ENCODE assay signal across 9 mouse cellular contexts in the genomic region with DNA sequence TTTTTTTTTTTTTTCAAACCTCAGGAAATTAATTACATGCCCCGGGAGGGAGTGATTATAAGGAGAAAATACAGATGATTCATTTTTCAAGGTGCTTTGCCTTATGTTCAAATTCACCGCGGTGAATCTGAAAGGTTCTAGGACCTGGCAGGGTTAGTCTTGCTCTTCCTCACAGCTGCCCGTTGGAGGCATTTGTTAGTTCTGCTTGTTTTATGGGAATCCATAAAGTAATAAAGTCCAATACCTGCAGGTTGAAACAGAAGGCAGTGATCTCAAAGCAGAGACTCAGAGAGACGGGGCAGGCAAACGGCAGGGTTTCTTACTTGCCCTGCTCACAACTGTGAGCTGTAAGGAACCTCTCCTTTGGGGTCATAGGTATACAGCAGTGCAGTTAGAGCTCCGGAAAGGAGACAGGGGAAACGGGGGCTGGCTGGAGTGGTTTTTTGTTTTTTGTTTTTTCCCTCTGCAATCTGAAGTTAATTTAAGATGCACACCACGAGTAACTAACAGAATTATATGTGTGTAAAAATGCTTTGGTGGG. TPM values are rescaled to one million over a fixed set of nuclear protein-coding genes. Genes with fewer than 3 reads are reported as not detected.
DNase-seq lines count a peak whose midpoint lies in the region; ATAC-seq and TF ChIP-seq lines count a peak whose summit lies in the region.
"Had no signal": no experiment of that assay in that cellular context is flagged by ENCODE, and none has a peak within 500 bp of the region (broad histone marks: within the 10 kb centered on the region; RNA-seq: fewer than 3 reads in every experiment).

No protein-coding gene starts in this region.

- H3K27ac ChIP-seq in kidney, embryonic 14.5 days (ENCODE audit: low read depth, low read length) = no peak overlapping the region
- no peak overlapping the region for H3K27ac ChIP-seq in embryonic facial prominence, embryonic 11.5 days (replicated peaks; ENCODE audit: low read depth, low read length)
- H3K27ac ChIP-seq in embryonic fibroblast, embryonic 13.5 days (ENCODE audit: insufficient read depth, low read length) = peak overlapping the region; percentile 66
- H3K27ac ChIP-seq in macrophage = no peak overlapping the region
- H3K27ac ChIP-seq: liver, embryonic 15.5 days; midbrain, embryonic 15.5 days had no signal

- H3K79me2 ChIP-seq in macrophage (ENCODE audit: inconsistent target) = no peaks in the 10 kb centered on the region

- H3K9ac ChIP-seq in kidney, embryonic 14.5 days (ENCODE audit: low read depth, low read length) = no peak overlapping the region
- H3K9ac ChIP-seq in embryonic facial prominence, embryonic 11.5 days (replicated peaks; ENCODE audit: low read length) = no peak overlapping the region
- H3K9ac ChIP-seq: liver, embryonic 15.5 days; midbrain, embryonic 15.5 days had no signal

- no peak for ATAC-seq in kidney, embryonic 14.5 days (ENCODE audit: low FRiP score, low TSS enrichment)
- no peak for ATAC-seq in embryonic facial prominence, embryonic 11.5 days (replicated peaks; ENCODE audit: insufficient number of reproducible peaks, low FRiP score, low TSS enrichment, low read depth)
- ATAC-seq: midbrain, embryonic 15.5 days had no signal

- H3K27me3 ChIP-seq in kidney, embryonic 14.5 days (ENCODE audit: control insufficient read depth, insufficient read depth, low read length) = no peaks in the 10 kb centered on the region
- no peaks in the 10 kb centered on the region for H3K27me3 ChIP-seq in embryonic facial prominence, embryonic 11.5 days (ENCODE audit: control insufficient read depth, insufficient read depth, low read length)
- H3K27me3 ChIP-seq: midbrain, embryonic 15.5 days had no signal

- H3K4me2 ChIP-seq in kidney, embryonic 14.5 days (replicated peaks; ENCODE audit: low read depth, low read length) = peak overlapping the region; percentile 15; the same call in 1 of the 2 replicates
- H3K4me2 ChIP-seq in embryonic facial prominence, embryonic 11.5 days (ENCODE audit: low read depth, low read length) = no peak overlapping the region
- H3K4me2 ChIP-seq: liver, embryonic 15.5 days; midbrain, embryonic 15.5 days had no signal

- H3K4me3 ChIP-seq in kidney, embryonic 14.5 days (ENCODE audit: low read length) = no peak overlapping the region
- no peak overlapping the region for H3K4me3 ChIP-seq in embryonic facial prominence, embryonic 11.5 days (ENCODE audit: low read depth, low read length)
- no peak overlapping the region; the same call in 1 of the 2 replicates for H3K4me3 ChIP-seq in embryonic fibroblast, embryonic 13.5 days (ENCODE audit: insufficient read depth, low read length)
- peak overlapping the region; percentile 25; the same call in 1 of the 2 replicates for H3K4me3 ChIP-seq in macrophage (ENCODE audit: inconsistent target)
- H3K4me3 ChIP-seq: liver, embryonic 15.5 days; midbrain, embryonic 15.5 days had no signal

- WGBS in kidney, embryonic 14.5 days = 28% methylated on average over 9 of the region's 9 CpGs
- 54% methylated on average over 9 of the region's 9 CpGs for WGBS in embryonic facial prominence, embryonic 11.5 days
- 12% methylated on average over 9 of the region's 9 CpGs for WGBS in macrophage (ENCODE audit: missing documents)

- no peaks in the 10 kb centered on the region for H3K9me3 ChIP-seq in kidney, embryonic 14.5 days (ENCODE audit: control insufficient read depth, low read length)
- H3K9me3 ChIP-seq in embryonic facial prominence, embryonic 11.5 days (replicated peaks; ENCODE audit: control insufficient read depth, low read length) = no peaks in the 10 kb centered on the region
- H3K9me3 ChIP-seq: liver, embryonic 15.5 days; midbrain, embryonic 15.5 days had no signal

- TF ChIP-seq CTCF in embryonic fibroblast, embryonic 13.5 days (IDR thresholded peaks at IDR 0.05; ENCODE audit: borderline replicate concordance, insufficient read depth, low read length) = no peak

- DNase-seq in kidney, adult 11 months = no peak
- DNase-seq in embryonic facial prominence, embryonic 11.5 days (ENCODE audit: low spot score) = peak; percentile 22
- DNase-seq in frontal cortex, postnatal 14 days (ENCODE audit: low spot score in 2 of 2) = no peak
- DNase-seq in layer of hippocampus, adult 9-11 months = no peak

- no peak for TF ChIP-seq POLR2A in embryonic fibroblast, embryonic 13.5 days (IDR thresholded peaks at IDR 0.05; ENCODE audit: low read depth, low read length)

- no peaks in the 10 kb centered on the region for H3K4me1 ChIP-seq in kidney, embryonic 14.5 days (ENCODE audit: control insufficient read depth, insufficient read depth, low read length)
- H3K4me1 ChIP-seq in embryonic facial prominence, embryonic 11.5 days (ENCODE audit: control insufficient read depth, insufficient read depth, low read length) = no peaks in the 10 kb centered on the region
- peaks cover 5% of the 10 kb centered on the region for H3K4me1 ChIP-seq in embryonic fibroblast, embryonic 13.5 days (ENCODE audit: control insufficient read depth, insufficient read depth, low read length)
- H3K4me1 ChIP-seq: liver, embryonic 15.5 days; midbrain, embryonic 15.5 days had no signal

- H3K36me3 ChIP-seq in kidney, embryonic 14.5 days (ENCODE audit: control insufficient read depth, insufficient read depth, low read length) = no peaks in the 10 kb centered on the region
- no peaks in the 10 kb centered on the region for H3K36me3 ChIP-seq in embryonic facial prominence, embryonic 11.5 days (replicated peaks; ENCODE audit: control insufficient read depth, insufficient read depth, low read depth, low read length)
- no peaks in the 10 kb centered on the region for H3K36me3 ChIP-seq in macrophage (ENCODE audit: inconsistent target)
- H3K36me3 ChIP-seq: liver, embryonic 15.5 days; midbrain, embryonic 15.5 days had no signal

RNA-seq across cellular contexts. Expression of a gene that starts 49.1 kb away (rescaled TPM):
- 9.1 and 14.8 TPM in 2 replicates for polyA plus RNA-seq in kidney, embryonic 14.5 days (2014; fragmentation: Nextera tagmentation; extraction: Ambion mirVana)
- 14.6 and 15.1 TPM in 2 replicates for polyA plus RNA-seq in embryonic facial prominence, embryonic 11.5 days (2014; fragmentation: Nextera tagmentation; extraction: Ambion mirVana)
- polyA plus RNA-seq in embryonic fibroblast, embryonic 13.5 days (2011; ENCODE audit: insufficient read length, low read depth, missing spikeins) = 26.9 and 37.0 TPM in 2 replicates
- 10 to 100 TPM in 10 of 26 experiments, 1 to 10 TPM in 16; 1.2 to 24.0 (median 6.9) TPM for total RNA-seq in macrophage (2018; cell fraction: chromatin; rRNA removed)
- 1 to 10 TPM in 13 of 26 experiments, under 1 TPM in 13; 0.27 to 2.6 (median 1.0) TPM for total RNA-seq in macrophage (2018; cell fraction: cytosol; rRNA removed)
- 10 to 100 TPM in 13 of 26 experiments, 1 to 10 TPM in 13; 1.4 to 32.4 (median 8.4) TPM for total RNA-seq in macrophage (2018; cell fraction: nucleus; rRNA removed)
- polyA plus RNA-seq in macrophage (2018) = 0.80 to 1.2 TPM (median 0.82 TPM) in 3 replicates
